ENCODE assay signal across 9 mouse cellular contexts in the genomic region with DNA sequence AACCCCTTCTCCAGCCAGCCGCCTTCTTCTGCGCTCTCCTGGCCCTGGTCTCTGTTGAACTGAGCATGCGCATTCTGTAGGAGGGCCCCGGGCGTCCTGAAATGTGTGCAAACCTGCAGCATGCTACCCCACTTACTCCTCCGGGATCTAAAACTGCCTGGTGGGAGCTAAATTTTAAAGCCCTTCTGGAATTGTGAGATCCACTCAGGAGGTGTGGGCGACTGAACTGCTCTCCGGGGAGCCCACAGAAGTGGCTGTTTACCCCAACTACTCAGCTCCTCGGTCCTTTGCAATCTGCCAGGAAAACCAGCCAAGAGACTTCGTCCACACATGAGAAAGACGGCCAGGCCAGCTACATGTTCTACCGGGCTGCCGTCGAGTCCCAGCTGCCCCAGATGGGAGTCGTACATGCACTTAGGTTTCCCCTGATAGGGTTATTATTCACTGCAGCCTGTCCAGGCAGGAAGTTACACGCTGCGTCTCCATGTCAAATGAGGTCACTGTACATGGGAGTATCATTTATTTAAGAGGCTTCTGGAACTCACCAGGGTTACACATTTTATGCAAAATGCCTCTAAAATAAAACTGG. TPM values are rescaled to one million over a fixed set of nuclear protein-coding genes. Genes with fewer than 3 reads are reported as not detected.
DNase-seq lines count a peak whose midpoint lies in the region.
"Had no signal": no experiment of that assay in that cellular context is flagged by ENCODE, and none has a peak within 500 bp of the region (broad histone marks: within the 10 kb centered on the region; RNA-seq: fewer than 3 reads in every experiment).

No protein-coding gene starts in this region.

- intact Hi-C loops in left cerebral cortex, postnatal 4 days (cut with DNase I), result no loop called here
- intact Hi-C loops in gastrocnemius, postnatal 14 days (cut with DNase I; ENCODE audit: low total_unique reads), result no loop called here

- DNase-seq in left cerebral cortex, adult 11 months (ENCODE audit: low spot score), result peak; percentile 55
- DNase-seq in left cerebral cortex, postnatal 4 days, result no peak
- peak; percentile 60 for DNase-seq in gastrocnemius, postnatal 14 days
- peak; percentile 61 for DNase-seq in heart, postnatal 4 days
- DNase-seq in right cerebral cortex, postnatal 10 days (ENCODE audit: low spot score in 2 of 2), result peak; percentile 67 to 79
- DNase-seq in cerebellum, adult 18-20 months, result no peak
- no peak for DNase-seq in cerebellum, adult 8-10 months
- no peak for DNase-seq in retina, embryonic 14.5 days (ENCODE audit: low spot score)
- DNase-seq: lung, postnatal 14 days had no signal

RNA-seq across cellular contexts. Expression of a gene that starts 22.3 kb away (rescaled TPM):
- not detected for total RNA-seq in left cerebral cortex, postnatal 4 days (2021)
- total RNA-seq in gastrocnemius, postnatal 14 days (2021), result not detected
- total RNA-seq in heart, postnatal 4 days (2021), result under 1 TPM in 1 of 2 experiments, not detected in 1; 0.29 TPM

RNA-seq across cellular contexts. Expression of a gene that starts 57.0 kb away (rescaled TPM):
- total RNA-seq in left cerebral cortex, postnatal 4 days (2021), result under 1 TPM in 1 of 2 experiments, not detected in 1; 0.22 TPM
- not detected for total RNA-seq in gastrocnemius, postnatal 14 days (2021)
- total RNA-seq in heart, postnatal 4 days (2021), result under 1 TPM in 1 of 2 experiments, not detected in 1; 0.16 TPM

Comparison
In these comparisons a context has a peak if more than half of its experiments do, and no peak if none do; other contexts are left out.
1. DNase-seq: peak in left cerebral cortex, adult 11 months (single experiment), gastrocnemius, postnatal 14 days (single experiment), heart, postnatal 4 days (single experiment) and right cerebral cortex, postnatal 10 days (2 of 2); none in left cerebral cortex, postnatal 4 days (single experiment), cerebellum, adult 18-20 months (0 of 2), cerebellum, adult 8-10 months (single experiment) and retina, embryonic 14.5 days (single experiment).